In genomic region chr4:124143630-124144029, GRCm38 (mm10) we compare ENCODE assay signal across 18 mouse cellular contexts.
"Had no signal": no experiment of that assay in that cellular context is flagged by ENCODE, and none has a peak within 500 bp of the region (broad histone marks: within the 10 kb centered on the region; RNA-seq: fewer than 3 reads in every experiment).

No protein-coding gene starts in this region.

- ATAC-seq: liver, postnatal 0 days; lung, postnatal 0 days; midbrain, embryonic 16.5 days had no signal

- H3K4me3 ChIP-seq: liver, embryonic 13.5 days; liver, embryonic 15.5 days; lung, embryonic 15.5 days; megakaryocyte, embryonic 14.5 days; neural tube, embryonic 12.5 days; stomach, embryonic 15.5 days had no signal

- H3K9me3 ChIP-seq: liver, embryonic 13.5 days; liver, embryonic 15.5 days; lung, embryonic 15.5 days; megakaryocyte, embryonic 14.5 days; neural tube, embryonic 12.5 days; stomach, embryonic 15.5 days had no signal

- H3K4me1 ChIP-seq: liver, embryonic 13.5 days; liver, embryonic 15.5 days; lung, embryonic 15.5 days; megakaryocyte, embryonic 14.5 days; neural tube, embryonic 12.5 days; stomach, embryonic 15.5 days had no signal

- H3K27ac ChIP-seq: liver, embryonic 13.5 days; liver, embryonic 15.5 days; lung, embryonic 15.5 days; macrophage; neural tube, embryonic 12.5 days; stomach, embryonic 15.5 days; stomach, postnatal 0 days had no signal

- DNase-seq: liver, embryonic 13.5 days; liver, postnatal 0 days; lung, adult 2 months; lung, postnatal 14 days; lung, postnatal 36 days; thymus, adult 2 months; thymus, postnatal 25 days; thymus, postnatal 4 days had no signal

- H3K4me2 ChIP-seq: liver, embryonic 11.5 days; liver, embryonic 13.5 days; liver, embryonic 15.5 days; lung, embryonic 15.5 days; neural tube, embryonic 12.5 days; stomach, embryonic 15.5 days had no signal

- H3K9ac ChIP-seq: liver, embryonic 13.5 days; liver, embryonic 15.5 days; liver, postnatal 0 days; lung, embryonic 15.5 days; neural tube, embryonic 12.5 days; stomach, embryonic 15.5 days had no signal

- H3K27me3 ChIP-seq: liver, embryonic 13.5 days; megakaryocyte, embryonic 14.5 days had no signal

- H3K36me3 ChIP-seq: liver, embryonic 13.5 days; liver, embryonic 15.5 days; lung, embryonic 15.5 days; neural tube, embryonic 12.5 days; stomach, embryonic 15.5 days had no signal
